Mouse (Mus musculus) Muller cell, postnatal 12 days (primary cell): Measurements from ENCODE around the gene Ccl25.

Source experiments
- DNase-seq: peaks from one replicate; pipeline ENCODE4 v3.0.0-alpha.2; 2015; ENCODE audit errors: inconsistent ontology term

The Ccl25 gene

DNA sequence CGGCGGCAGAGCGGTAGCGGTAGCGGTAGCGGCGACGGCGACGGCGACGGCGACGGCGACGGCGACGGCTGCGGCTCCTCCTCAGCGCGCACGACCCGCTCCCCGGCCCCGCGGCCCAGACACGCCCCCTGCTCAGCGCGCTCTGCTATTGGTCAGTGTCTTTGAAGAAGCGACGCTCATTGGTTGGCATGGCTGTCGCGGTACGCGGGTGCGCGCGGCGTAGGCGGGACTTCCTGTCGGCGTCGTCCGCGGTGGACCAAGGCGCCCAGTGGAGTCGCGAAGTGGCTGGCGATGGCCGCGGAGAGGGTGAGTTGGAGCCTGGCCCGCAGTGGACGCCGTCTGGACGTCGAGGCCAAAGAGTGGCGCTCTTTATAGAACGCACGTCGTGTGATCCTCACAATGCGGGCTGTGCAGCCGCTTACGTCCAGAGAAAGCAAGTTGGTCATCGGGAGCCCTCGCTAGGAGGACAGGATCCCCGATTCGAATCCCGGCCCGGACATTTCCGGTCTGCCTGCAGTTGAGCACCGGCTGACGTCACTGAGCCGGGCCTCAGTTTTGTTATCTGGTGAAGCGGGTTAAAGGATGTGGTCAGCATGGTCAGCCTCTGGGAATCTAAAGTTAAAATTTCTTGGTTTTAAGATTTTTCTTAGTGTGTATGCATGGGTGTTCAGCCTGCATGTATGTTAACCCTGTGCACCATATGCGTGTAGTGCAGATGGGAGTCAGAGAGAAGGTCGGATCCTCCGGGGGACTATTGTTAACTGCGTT is at the start of gene Ccl25, which contains the start of gene Elavl1:
Gene Ccl25 (plus strand): TSS at position 228 of the 768 bp plus-strand sequence.
Gene Elavl1 (minus strand): TSS at position 431 of the 768 bp plus-strand sequence.
- peak; percentile 98 for DNase-seq

DNA sequence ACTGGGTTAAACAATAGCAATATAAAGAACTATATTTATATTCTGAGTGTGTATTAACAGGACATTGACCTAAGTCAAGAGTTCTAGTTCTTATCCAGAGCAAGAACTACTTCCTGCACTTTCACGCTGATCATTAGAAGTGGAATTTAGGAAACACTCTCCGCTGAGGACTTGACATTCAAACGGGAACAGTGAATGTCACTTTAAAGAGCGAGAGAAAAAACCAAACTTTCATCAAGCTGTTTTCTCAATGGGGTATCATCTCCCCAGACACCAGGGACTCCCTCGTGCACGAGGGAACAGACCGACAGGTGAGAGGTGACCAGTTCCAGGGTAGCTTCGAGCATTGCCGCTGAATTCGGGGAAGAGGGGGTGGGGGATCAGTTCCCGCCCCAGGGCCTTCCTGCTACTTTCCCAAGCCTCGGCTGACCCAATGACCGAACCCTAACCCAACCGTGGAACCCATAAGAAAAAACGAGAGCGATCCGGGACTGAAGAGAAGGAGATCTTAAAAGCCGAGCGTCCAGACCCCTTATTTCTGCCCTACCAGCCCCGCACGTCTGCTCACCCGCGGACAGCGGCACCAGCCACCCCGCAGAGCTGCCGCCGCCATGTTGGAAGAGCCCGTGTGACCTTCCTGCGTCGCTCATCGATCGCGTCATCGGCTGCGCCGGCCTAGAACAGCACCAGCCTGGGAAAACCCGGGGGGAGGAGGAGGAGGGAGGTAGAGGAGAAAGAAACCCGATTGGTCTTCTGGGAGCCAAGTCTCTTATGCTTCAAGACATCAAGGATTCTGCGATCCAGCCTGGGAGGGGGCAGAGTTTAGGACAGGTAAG is 49.5 kb upstream of the Ccl25 start, which contains the start of gene Timm44:
Gene Timm44 (minus strand): TSS at position 639 of the 836 bp plus-strand sequence.
- peak; percentile 97 for DNase-seq

DNA sequence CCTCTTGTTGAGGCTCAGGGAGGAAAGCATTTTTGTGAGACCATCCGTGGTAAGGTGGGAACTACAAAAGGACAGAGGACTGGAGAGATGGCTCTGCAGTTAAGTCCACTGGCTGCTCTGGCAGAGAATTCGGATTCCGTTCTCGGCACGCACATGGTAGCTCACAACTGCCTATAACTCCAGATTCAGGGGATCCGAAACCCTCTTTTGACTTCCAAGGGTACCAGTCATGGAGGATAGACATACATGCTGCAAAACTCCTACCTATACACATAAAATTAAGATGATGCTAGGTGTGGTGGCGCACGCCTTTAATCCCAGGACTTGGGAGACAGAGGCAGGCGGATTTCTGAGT is 48.9 kb upstream of the Ccl25 start:
- no peak for DNase-seq

DNA sequence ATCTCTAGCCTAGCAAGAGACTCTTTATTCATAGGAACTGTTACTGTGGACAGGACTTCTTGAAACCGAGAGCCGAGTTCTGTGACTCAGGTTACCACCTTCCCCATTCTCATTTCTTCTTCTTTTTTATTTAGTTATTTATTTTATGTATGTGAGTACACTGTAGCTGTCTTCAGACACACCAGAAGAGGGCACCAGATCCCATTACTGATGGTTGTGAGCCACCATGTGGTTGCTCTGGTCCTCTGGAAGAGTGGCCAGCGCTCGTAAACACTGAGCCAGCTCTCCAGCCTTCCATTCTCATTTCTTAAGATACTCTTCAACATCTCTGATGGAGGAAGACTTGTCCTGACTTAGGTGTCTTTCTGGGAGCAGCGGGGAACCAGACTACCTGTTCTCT is 32.3 kb upstream of the Ccl25 start:
- DNase-seq, result no peak

DNA sequence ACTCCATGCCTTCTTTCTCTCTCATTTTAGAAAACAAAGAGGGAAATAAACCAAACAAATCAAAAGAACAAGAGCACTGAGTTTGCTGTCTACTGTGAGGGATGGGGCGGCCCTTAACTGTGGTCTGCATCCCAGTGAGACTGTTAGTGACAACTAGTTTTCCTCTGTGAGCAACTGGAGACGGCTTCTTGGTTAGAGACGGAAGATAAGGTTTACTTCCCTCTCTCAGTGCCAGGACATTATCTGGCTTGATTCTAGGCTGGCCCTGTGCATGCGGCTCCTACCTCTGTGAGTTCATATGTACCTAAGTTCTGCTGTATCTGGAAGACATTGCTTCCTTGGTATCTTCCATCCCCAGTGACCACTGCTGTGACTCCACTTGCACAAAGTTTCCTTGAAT is 27.2 kb upstream of the Ccl25 start:
- DNase-seq, result no peak

DNA sequence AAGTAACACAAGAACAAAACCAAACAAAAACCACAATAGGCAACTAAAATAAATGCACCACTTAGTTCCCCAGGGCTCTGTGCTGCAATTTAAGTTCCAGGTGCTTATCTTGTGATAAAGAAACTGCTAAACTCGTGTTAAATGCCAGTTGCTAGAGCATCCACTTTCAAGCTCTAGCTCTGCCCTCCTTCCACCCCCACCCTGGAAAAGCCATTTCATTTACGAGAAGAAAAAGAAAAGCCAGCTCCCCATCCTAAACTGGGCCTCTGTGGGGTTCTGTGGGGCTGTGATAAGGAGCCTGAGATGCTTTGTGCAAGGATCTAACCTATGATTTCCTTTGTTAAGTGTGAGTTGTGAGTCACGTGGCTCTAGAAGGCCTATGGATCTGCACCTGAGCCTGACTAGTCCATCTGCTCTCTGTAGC is 20.9 kb upstream of the Ccl25 start:
- DNase-seq, result no peak

DNA sequence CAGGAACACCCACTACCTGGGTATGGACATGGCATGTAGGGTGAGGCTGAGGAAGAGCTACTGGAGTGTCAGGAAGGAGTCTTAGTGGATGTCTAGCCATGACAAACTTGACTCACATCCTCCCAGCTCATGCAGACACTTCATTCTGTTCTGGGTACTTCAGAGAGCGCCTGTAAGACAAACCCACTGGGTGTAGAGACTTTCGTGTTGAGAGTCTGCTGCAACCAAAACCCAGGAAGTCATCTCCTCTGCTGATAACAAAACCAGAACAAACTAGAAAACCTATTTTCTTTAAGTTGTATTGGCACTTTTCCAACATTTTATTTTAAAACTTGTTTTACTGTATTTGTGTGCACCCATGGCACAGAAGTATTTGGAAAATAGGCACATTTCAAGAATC is 19.2 kb upstream of the Ccl25 start:
- DNase-seq, result no peak

DNA sequence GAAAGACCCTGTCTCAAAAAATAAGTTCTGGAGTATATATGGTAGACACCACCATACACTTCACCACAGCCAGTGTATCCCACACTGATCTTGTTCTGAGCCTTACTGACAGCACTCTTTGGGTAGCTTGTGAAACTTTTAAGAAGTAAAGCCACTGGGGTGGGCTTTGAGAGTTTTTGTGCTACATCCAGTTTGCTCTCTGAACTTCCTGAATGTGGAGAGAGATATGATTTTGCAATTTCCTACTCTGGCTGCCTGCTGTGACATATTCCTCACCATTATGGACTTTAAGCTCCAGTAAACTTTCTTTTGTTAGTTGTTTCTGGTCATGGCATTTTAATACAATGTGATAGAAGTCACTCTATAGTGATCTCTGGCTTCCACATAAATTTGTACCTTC is 12.9 kb upstream of the Ccl25 start:
- DNase-seq, result no peak

DNA sequence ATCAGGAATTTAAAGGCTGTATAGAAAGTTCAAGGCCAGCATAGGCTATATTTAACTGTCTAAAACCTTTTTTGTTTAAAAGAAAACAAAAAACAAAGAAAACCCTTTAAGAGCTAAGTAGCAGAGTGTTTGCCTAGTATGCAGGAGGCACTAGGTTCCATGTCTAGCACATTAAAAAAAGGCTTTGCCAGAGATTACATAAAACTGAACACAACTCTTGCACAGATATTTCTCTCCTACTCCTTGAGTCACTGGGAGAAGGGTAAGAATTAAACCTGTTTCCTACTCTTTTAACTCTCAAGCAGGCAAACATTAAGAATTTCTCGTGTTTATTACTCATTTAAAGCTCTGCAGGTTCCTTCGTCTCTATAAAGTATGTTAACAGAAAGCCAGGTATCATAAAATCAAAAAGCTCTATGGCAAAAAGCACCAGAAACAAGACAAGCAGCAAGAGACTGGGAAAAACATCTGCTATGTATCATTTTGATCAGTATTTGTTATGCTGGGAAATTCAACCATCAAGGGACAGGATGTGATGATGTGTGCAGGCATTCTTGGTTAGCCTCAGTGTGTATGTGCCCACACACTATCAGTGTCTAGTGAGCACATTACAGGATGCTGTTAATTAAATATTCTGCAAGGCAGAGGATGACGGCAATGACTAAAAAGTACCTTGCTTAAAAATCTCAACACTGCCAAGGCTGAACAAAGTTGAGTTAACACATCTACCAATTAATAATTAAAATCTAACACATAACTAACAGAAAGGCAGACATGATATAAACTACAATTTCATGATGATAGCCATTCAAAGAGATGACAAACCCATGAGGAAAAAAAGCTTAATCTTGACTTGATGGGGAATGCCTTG is 11.5 kb upstream of the Ccl25 start:
- DNase-seq, result peak; percentile 73

DNA sequence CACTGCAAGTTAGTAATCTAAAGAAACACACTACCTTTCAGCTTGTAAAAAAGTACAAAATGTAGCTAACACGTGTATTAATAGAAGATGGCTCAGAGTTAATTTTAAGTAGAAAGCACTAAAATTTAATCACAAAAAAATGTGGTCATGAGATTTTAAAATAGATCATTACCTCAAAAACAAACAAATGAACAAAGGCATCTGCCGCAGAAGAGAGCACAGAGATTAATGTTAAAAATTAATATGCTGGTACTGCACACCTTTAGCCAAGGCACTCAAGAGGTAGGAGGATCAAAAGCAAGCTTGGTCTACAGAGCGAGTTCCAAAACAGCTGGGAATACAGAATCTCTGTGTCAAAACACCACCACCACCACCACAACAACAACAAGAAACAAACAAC is 10.2 kb upstream of the Ccl25 start:
- no peak for DNase-seq

DNA sequence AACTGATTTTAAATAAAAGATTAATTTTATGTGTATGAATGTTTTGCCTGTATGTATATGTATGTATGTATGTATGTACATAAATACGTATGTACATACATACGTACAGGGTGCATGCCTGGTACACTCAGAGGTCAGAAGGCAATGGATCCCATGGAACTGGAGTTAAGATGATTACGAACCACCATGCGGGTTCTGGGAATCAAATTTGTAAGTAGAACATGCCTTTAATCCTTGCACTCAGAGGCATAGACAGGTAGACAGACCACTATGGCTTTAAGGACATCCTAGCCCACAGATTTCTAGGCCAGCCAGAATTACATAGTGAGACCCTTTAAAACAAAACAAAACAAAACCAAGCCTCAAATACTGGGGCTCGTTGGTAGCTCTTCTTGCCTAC is 6.9 kb upstream of the Ccl25 start:
- no peak for DNase-seq

DNA sequence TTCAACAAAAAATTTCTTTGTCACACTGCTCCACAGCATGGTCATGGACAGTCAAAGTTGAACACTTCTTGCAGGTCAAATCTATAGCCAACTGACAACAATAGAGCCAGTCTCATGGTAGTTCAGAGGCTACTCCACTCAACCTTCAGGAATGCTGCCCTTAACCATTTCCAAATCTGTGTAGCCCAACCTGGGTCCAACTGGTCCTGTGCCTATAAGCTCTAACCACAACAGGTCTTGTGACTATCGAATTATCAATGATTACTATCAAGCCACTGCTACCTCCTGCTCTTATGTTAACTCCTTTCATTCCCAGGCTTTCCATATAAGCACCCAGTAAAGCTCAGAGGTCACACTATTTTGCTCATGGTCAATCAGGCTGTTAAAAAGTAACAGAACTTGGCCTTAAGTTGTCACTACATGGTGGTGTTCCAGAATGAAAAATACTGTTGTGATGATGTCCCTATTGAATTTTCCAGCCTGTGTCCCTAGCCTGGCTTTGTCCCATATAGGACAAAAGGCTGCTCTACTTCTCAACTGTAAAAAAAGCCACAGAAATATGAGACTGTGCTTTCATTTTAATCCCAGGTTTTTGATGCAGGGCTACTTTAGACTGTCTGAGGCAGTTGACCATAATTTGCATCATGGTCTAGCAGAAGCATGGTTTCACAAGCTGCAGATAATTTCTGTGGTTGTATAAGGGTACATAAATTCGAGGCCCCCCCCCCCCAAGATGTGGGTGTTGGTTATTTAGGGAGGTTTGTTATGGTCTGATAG is 6.0 kb upstream of the Ccl25 start:
- DNase-seq, result peak; percentile 64

DNA sequence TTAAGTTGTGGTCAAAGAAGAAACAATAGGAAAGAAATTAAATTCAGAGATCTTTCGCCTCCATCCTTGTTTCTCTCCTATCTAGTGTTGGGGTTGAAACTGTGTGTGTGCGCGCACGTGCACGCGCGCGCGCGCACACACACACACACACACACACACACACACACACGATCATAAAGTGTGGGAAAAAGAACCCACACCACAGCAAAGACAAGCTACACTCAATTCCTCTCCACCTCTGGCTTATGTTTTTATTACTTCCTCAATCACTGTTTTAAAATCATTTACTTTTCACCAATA is 5.5 kb upstream of the Ccl25 start:
- no peak for DNase-seq

DNA sequence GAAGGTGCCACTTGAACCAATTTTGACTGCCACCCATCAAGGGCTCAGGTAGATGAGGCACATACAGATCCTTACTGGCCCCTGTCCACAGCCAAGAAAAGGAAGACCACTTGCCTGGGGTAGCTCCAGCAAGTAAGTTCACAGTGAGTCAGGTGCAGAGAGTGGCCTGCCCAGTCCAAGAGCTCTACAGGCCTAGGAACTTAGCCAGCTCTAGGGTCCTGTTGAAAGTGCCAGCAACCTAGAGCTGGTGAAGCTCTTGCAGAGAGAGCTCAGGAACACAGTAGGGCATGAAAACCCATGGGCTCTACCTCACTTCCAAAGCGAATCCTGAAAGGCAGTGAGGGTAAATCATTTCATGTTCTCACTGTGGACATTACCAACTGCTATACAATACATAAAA is 4.6 kb upstream of the Ccl25 start:
- DNase-seq, result no peak

DNA sequence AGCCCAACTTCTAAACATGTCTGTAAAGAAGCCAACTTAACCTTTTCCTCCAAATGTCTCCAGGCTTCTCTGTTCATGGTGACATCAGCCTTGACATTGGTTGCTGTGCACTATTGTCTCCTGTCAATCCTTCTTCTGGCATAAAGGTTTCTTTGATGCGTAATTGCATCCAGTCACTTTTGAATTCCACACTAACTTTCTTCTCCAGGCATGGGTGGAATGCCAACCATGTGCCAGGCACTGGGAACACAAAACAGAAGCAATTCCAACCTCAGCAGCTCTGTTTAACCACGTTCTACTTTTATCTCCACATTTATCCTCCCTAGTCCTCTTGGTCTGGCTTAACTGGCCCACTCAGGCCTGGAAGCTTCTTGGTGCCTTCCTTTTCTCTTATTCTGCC is 4.0 kb upstream of the Ccl25 start:
- peak; percentile 84 for DNase-seq

DNA sequence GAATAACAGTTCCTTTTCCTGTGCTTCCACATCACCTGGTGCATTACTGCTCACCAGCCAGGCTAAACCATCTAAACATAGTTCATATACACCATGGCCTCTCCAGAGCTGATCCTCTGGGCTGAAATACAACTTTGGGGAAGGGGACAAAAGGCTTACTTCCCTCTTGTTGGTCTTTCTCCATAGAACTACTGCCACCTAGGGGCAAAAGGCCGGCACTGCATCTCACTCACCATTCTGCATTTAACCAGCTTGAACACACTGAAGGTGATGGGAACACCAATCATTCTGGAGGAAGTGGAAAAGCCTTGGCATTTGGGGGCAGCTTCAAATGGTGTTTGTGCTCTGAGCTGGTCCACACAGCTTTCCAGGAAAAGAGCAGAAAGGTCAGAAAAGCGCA is 2.5 kb upstream of the Ccl25 start:
- DNase-seq, result peak; percentile 68

DNA sequence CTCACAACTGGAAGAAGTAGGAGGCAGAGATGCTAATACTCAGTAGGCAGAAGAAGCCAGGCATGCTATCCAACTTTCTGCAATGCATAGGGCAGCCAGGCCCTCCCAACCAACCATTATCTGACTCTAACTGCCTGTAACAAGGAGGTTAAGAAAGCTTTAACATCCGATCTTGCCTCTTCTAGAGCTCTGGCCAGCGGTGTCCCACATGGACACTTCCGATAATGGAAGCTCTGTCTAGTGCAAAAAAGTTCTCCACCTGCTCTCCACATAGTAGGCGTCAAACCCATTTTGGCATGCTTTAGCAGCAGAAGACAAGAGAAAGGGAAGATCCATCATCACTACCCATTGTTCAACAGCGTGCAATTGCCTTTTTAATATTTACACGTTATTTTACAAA is 1.1 kb upstream of the Ccl25 start:
- DNase-seq, result no peak

DNA sequence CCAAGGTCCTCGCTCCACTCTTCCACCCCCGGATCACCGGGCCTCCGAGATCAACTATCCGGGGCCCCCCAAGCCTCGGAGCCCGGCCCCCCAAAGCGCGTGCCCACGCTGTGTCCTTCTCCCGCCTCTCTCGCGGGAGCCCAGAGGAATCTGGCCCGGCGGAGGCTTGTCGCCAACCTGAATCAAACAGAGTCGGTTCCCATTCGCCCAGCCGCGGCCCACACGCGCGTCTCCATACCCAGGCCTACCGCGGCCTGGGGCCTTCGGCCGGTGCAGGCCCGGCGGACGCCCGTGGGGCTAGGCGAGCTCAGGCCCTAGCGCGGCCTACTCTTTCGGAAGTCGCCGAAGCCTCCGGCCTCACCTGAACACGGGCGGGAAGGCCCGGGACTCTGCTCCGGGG is 485 bp upstream of the Ccl25 start:
- no peak for DNase-seq

DNA sequence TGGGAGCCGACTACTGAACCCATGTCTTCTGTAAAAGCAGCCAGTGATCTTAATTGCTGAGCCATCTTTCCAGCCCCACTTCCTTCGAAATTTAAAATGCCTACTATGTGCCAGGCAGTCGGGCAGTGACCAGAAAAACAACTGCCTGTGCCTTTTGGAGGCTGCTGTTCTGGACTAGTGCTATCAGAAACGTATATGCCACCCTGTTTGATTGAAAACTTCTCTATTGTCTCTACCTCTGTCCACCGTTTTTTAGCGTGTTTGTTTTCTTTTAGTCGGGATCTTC is 684 bp downstream of the Ccl25 start:
- no peak for DNase-seq

DNA sequence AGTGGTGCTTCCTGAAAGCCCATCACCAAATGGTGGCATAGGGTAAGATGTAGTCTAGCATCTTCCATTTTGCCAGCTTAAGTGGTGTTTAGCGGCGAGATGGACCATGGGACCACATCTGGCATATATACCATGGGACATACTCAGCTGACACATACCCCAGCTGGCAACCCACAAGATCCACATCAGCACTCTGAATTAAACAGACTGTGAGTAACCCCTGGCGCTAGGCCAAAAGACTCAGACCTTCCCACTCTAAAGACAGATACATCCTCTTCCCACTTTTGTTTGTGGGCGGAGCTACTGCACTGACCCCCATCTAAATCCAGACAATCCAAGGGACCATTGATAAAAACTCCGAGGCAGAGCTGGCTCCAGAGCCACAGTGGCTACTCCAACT is 4.0 kb downstream of the Ccl25 start:
- no peak for DNase-seq

DNA sequence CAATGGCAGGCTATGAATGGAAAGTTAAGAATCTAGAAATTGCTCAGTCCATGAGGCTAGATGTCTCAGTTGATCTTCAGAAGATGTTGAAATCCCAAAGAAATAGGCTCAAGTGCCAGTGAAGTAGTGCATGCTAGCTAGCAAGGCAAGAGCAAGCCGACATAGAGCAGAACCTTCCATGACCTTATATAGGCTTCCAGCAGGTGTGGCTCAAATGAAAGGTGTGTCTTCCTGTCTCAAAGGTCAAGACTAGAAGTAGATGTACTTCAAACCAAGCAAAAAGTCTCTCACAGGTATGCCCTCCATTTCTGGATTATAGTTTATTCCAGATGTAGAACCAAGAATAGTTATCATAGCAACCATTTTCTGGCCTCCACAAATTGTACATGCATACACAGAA is 9.0 kb downstream of the Ccl25 start:
- no peak for DNase-seq

DNA sequence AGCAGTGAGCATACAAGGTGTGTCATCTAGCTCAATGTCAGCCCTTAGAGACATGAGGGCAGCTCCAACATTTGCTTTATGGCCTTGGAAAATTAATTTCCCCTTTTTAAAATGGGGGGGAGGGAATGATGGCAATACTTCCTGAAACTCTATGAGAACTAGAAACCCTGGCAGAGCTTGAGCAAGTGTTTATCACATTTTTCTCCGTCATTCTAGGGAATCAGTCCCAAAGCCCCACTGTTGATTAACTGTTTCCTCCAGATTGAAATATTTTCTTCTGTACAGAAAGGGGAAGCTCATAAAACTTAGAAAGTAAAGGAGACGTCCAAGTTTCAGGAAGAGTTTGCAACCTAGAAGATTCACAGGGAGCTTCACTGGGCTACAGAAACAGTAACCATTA is 10.7 kb downstream of the Ccl25 start:
- no peak for DNase-seq
